Mouse (Mus musculus) adrenal gland (tissue): Measurements from ENCODE around the gene Impdh1.

ENCODE experiments used
- intact Hi-C: fragments of 180-260 bp; cut with DNase I; formaldehyde crosslinking; loops from one replicate; pipeline ENCODE4 v1.15.1; 2025

Gene Impdh1

GRCm38 (mm10) chr6:29214245-29214644 lies 1.9 kb downstream of the Impdh1 start:
- intact Hi-C loops: no loop called here

GRCm38 (mm10) chr6:29213436-29213835 lies 2.7 kb downstream of the Impdh1 start:
- intact Hi-C loops: no loop called here

GRCm38 (mm10) chr6:29211806-29212492 lies 4.2 kb downstream of the Impdh1 start:
- intact Hi-C loops: no loop called here

GRCm38 (mm10) chr6:29211146-29211545 lies 5.0 kb downstream of the Impdh1 start:
- intact Hi-C loops: no loop called here

- intact Hi-C loops: no loop called here
Measured at GRCm38 (mm10) chr6:29210231-29210936, 5.8 kb downstream of the Impdh1 start.

- intact Hi-C loops: no loop called here
Measured at GRCm38 (mm10) chr6:29208178-29208577, 8.0 kb downstream of the Impdh1 start.

GRCm38 (mm10) chr6:29207017-29207416 lies 9.1 kb downstream of the Impdh1 start:
- intact Hi-C loops: no loop called here

GRCm38 (mm10) chr6:29206006-29206405 lies 10.2 kb downstream of the Impdh1 start:
- intact Hi-C loops: no loop called here

- intact Hi-C loops: loop anchor here (2.0 kb wide), 2 partner anchors 36 to 74 kb away; partner anchors contain the start of gene Fam71f2
Measured at GRCm38 (mm10) chr6:29204932-29205614, 11.1 kb downstream of the Impdh1 start.

- intact Hi-C loops: loop anchor here (2.0 kb wide), 2 partner anchors 37 to 75 kb away; partner anchors contain the start of gene Fam71f2
Measured at GRCm38 (mm10) chr6:29203861-29204585, 12.1 kb downstream of the Impdh1 start.

- intact Hi-C loops: no loop called here
Measured at GRCm38 (mm10) chr6:29203096-29203495, 13.1 kb downstream of the Impdh1 start.

GRCm38 (mm10) chr6:29201988-29202387 lies 14.2 kb downstream of the Impdh1 start:
- intact Hi-C loops: no loop called here

- intact Hi-C loops: no loop called here
Measured at GRCm38 (mm10) chr6:29201341-29201740, 14.8 kb downstream of the Impdh1 start.

GRCm38 (mm10) chr6:29200496-29200895 lies 15.7 kb downstream of the Impdh1 start:
- intact Hi-C loops: no loop called here

GRCm38 (mm10) chr6:29199223-29199855 lies 16.8 kb downstream of the Impdh1 start:
- intact Hi-C loops: no loop called here

GRCm38 (mm10) chr6:29198309-29199222 lies 17.6 kb downstream of the Impdh1 start:
- intact Hi-C loops: loop anchor here (1.0 kb wide), 1 partner anchor 32 kb away; no protein-coding TSS in a partner anchor

- intact Hi-C loops: no loop called here
Measured at GRCm38 (mm10) chr6:29195846-29196698, 20.1 kb downstream of the Impdh1 start.

GRCm38 (mm10) chr6:29195146-29195545 lies 21.0 kb downstream of the Impdh1 start:
- intact Hi-C loops: no loop called here
